Mouse (Mus musculus) testis, adult 10 weeks (tissue): ENCODE data around the gene Scgn. TPM values are rescaled to one million over a fixed set of nuclear protein-coding genes. Genes with fewer than 3 reads are reported as not detected.

Experiments
- polyA plus RNA-seq: library from polyadenylated mRNA; stranded (reverse); fragments of 350-450 nt; fragmentation: Illumina TruSeq; extraction: RNeasy Lipid Tissue Mini Kit (QIAGEN cat#74804); gene quantifications from one replicate; pipeline ENCODE4 v1.2.3, GENCODE M21; 2014; ENCODE audit warnings: low read depth, low replicate concordance

Gene Scgn
- polyA plus RNA-seq = 54.6 TPM

DNA sequence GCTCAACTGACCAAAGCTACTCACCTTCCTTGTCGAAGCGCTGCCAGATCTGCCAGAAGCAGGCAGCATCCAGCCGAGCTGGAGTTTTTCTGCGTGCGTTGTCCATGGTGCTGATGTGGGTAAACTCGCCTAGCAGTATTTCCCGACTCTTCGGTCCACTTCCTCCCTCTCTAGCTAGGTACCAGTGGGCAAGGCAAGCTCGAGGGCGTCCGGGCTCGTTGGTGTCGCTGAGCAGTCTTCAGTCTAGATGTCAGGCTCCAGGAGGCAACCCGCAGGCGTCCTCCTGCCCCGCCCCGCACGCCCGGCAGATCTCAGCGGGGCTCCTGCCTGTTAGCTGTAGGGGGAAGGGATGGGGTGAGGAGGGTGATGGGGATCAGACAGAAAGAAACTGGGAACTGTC is at the start of gene Scgn:
Gene Scgn, minus strand, starts transcription at position 287 of the 400 bp plus-strand sequence.

GRCm38 (mm10) chr13:23934211-23934520 is 56.8 kb downstream of the Scgn start, which contains the start of gene Hist1h2aa:
Gene Hist1h2aa, plus strand, starts transcription at chr13:23934462.

DNA sequence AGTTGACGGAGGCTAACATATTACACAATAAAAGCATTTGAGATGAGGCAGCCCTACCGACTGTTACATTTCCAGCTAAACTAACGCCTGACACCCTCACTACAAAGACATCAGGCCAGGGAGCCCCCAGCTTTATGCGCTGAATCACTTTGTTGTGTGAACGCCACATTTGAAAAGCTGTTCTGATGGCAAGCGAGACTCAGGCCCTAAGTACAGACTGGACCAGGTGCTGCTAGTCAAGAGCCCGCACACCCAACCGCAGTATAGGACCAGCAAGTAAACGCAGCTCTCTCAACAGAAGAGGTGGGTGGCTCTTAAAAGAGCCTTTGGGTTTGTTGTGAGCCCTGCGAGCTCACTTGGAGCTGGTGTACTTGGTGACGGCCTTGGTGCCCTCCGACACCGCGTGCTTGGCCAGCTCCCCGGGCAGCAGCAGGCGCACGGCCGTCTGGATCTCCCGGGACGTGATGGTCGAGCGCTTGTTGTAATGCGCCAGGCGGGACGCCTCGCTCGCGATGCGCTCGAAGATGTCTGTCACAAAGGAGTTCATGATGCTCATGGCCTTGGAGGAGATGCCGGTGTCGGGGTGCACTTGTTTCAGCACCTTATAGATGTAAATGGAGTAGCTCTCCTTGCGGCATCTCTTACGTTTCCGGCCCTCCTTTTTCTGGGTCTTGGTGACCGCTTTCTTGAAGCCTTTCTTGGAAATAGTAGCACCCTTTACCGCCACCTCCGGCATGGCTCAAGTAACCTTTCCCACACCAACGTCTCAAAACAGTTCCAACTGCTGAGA is 57.4 kb downstream of the Scgn start, which contains the start of gene Hist1h2ba:
Gene Hist1h2ba, minus strand, starts transcription at position 736 of the 790 bp plus-strand sequence.

GRCm38 (mm10) chr13:23914376-23915167 is 76.4 kb downstream of the Scgn start, which contains the start of gene Slc17a4:
Gene Slc17a4, minus strand, starts transcription at chr13:23915009.

Other genes starting within 250 kb of the Scgn start
- not detected for gene Hist1h3c, start 245.6 kb downstream of the Scgn start, polyA plus RNA-seq
- gene Hist1h2bb, start 244.5 kb downstream of the Scgn start, polyA plus RNA-seq = not detected
- not detected for gene Hist1h2ab, start 240.1 kb downstream of the Scgn start, polyA plus RNA-seq
- not detected for gene Hist1h3b, start 238.9 kb downstream of the Scgn start, polyA plus RNA-seq
- not detected for gene Hist1h4b, start 234.2 kb downstream of the Scgn start, polyA plus RNA-seq
- 3.1 TPM for gene Hist1h4a, start 230.0 kb downstream of the Scgn start, polyA plus RNA-seq
- not detected for gene Hist1h3a, start 228.8 kb downstream of the Scgn start, polyA plus RNA-seq
- gene Hist1h1a, start 227.5 kb downstream of the Scgn start, polyA plus RNA-seq = not detected
- 4.5 TPM for gene Trim38, start 221.3 kb downstream of the Scgn start, polyA plus RNA-seq
- gene Slc17a2, start 184.2 kb downstream of the Scgn start, polyA plus RNA-seq = 0.25 TPM
- 0.57 TPM for gene Slc17a3, start 151.8 kb downstream of the Scgn start, polyA plus RNA-seq
- 0.53 TPM for gene Slc17a1, start 123.5 kb downstream of the Scgn start, polyA plus RNA-seq
- gene Slc17a4, start 76.2 kb downstream of the Scgn start, polyA plus RNA-seq = not detected
- not detected for gene Hist1h2ba, start 57.1 kb downstream of the Scgn start, polyA plus RNA-seq
- gene Hist1h2aa, start 56.8 kb downstream of the Scgn start, polyA plus RNA-seq = not detected